Mouse (Mus musculus) cerebellum, adult 11 months (tissue): ENCODE results near the gene Aif1.
A peak's percentile ranks its signal among the peaks of the same experiment; 100 is the strongest.
"Not testable (repeated sequence)": the region's sequence is repeated elsewhere in the genome, so short reads cannot be mapped to it uniquely, and the experiment has no call there.

Experiments
- DNase-seq: peaks from one replicate; pipeline ENCODE4 v3.0.0; 2022

Gene Aif1

GRCm38 (mm10) chr17:35140490-35140996 lies 35.3 kb downstream of the Aif1 start:
- DNase-seq = no peak

DNA sequence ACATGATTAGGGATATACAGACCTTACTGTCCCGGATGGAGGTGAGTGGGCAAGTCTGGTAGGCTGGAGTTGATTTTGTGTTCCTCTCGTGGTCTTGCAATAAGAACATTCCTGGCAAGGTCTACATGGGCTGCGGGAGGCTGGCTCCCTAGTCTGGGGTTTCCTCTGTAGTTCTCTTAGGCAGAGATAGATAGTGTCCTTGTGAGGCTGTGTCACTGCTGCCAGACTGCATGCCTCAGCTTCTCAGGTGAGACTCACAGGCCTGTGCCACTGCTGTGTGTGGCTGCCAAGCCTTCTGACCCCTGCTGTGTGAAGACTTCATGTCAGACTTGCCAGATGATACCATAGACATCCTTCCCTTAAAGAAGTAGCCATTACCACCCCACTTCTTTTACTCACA lies 36.6 kb downstream of the Aif1 start:
- no peak for DNase-seq

GRCm38 (mm10) chr17:35135591-35136320 lies 40.1 kb downstream of the Aif1 start:
- no peak for DNase-seq

DNA sequence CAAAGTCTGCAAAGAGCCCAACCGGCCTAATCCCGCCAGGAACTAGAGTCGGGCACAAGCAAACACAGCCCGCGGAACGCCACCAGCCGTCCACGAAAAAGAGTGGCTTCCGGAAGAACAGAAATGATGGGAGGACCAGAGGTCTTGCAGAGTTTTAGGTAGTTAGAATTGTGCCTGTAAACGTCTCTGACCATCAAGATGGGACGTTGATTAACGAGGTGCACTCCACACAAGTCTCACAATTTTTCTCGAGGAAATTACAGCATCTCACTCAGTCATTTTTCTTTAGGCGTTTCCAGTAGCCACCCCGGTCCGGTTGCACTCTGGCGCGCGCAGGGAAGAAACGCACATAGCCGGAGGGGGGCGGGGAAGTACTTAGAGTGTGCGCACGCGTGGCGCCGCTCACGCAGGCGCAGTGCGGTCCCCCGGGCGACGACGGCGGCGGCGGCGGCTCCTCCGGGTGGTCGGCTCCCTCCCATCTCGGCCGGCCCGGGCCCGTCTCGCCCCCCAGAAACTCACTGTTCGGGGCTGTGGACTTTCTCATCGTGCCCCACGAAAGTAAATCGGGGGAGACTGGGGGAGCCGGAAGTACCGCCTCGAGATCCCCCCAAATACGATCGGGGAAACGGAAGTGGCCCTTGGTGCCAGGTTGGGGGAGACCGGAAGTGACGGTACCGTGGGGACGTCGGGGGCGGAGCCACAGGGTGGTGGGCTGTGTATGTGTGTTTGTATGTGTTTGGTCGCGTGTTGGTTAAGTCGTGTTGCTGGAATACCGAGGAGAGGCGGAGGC lies 40.9 kb downstream of the Aif1 start, which contains the start of gene Bag6:
Gene Bag6 (plus strand): TSS at position 378 of the 790 bp plus-strand sequence.
- peak; percentile 96 for DNase-seq

DNA sequence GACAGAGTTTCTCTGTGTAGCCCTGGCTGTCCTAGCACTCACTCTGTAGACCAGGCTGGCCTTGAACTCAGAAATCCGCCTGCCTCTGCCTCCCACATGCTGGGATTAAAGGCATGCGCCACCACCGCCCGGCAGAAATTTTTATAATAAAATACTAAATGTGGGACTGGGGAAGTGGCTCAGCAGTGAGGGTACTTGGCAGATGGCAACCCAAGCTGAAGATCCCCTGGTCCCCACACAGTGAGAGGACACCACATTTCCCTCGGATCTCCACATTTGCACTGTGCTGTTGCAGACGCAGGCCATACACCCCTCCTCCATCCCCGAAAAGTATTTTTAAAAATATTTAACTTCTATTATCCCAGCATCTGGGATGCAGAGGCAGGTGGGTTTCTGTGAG lies 42.4 kb downstream of the Aif1 start:
- DNase-seq = no peak

GRCm38 (mm10) chr17:35132174-35132560 lies 43.7 kb downstream of the Aif1 start:
- DNase-seq = no peak

- DNase-seq = no peak
These were observed 44.2 kb downstream of the Aif1 start, which contains the start of gene Apom for GRCm38 (mm10) chr17:35131500-35132173. Gene Apom, minus strand, starts transcription at chr17:35132050.

GRCm38 (mm10) chr17:35131038-35131437 lies 44.8 kb downstream of the Aif1 start:
- no peak for DNase-seq

DNA sequence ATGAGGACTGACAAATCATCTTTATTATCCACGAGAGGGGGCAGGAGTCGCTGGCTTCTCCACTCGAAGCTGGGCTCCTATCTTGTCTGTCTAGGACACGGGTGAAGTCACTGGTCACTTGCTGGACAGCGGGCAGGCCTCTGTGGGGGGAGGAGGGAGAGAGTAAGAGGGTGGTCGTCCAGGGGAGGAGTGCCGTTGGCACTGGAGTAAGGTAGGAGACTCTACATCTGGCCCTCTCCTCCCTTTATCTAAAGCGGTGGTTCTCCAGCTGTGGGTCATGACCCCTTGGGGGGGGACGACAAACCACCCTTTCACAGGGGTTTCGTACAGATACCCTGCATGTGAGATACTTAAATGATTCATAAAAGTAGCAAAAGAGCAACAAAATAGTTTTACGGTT lies 46.9 kb downstream of the Aif1 start:
- no peak for DNase-seq

DNA sequence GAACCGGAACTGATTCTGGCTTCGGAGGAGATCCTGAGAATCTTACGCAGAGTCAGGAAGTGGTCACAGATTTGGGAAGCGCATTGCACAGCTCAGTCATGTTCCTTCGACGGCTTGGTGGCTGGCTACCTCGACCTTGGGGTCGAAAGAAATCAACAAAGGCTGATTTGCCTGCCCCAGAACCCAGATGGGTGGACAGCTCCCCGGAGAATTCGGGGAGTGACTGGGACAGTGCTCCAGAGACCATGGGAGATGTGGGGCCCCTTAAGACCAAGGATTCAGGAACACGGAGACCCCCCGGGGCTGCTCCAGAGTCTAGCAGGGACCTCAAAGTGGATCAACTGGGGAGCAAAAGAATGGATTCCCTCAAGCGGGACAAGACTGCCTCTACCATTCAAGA lies 48.9 kb downstream of the Aif1 start:
- DNase-seq = no peak

DNA sequence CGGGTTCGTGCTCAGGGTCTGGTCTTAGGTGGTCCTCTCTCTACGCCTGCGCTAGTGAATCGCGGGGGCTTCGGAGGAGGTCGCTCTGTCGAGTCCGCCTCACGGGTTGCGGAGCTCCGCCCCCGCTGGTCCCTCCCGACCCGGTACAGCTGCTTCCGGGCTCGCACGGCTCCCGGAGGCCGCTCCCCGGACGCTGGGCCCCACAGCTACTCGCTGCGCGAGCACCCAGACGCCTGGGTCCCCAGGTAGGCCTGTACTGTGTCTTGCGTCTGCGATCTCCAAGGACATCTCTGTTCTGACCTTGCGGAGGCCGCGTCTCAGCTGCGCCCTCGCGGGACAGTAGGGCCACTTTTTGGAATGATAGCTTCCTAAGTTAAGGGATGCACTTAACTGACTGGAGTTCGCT lies 49.7 kb downstream of the Aif1 start, which contains the start of gene D17H6S53E:
Gene D17H6S53E (plus strand): TSS at position 168 of the 406 bp plus-strand sequence.
- peak; percentile 61 for DNase-seq

DNA sequence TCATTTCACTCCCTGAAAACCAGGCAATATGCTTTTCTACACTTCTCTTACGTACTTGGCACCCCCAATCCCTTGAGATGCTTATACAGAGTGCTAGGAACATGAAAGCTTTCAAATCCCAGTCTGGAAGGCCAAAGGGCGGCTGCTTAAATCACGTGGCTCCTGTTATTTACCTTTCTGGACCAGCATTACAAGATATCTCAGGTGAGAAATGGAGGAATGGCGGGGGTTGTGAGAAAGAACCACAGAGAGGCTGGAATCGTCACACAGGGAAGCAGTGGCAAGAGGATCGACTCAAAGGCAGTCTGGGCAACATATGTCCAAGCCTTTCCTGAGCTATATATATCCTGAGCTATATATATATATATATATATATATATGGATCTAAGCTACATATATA lies 50.3 kb downstream of the Aif1 start:
- no peak for DNase-seq

- no peak for DNase-seq
These were observed 50.8 kb downstream of the Aif1 start for GRCm38 (mm10) chr17:35125081-35125480.

DNA sequence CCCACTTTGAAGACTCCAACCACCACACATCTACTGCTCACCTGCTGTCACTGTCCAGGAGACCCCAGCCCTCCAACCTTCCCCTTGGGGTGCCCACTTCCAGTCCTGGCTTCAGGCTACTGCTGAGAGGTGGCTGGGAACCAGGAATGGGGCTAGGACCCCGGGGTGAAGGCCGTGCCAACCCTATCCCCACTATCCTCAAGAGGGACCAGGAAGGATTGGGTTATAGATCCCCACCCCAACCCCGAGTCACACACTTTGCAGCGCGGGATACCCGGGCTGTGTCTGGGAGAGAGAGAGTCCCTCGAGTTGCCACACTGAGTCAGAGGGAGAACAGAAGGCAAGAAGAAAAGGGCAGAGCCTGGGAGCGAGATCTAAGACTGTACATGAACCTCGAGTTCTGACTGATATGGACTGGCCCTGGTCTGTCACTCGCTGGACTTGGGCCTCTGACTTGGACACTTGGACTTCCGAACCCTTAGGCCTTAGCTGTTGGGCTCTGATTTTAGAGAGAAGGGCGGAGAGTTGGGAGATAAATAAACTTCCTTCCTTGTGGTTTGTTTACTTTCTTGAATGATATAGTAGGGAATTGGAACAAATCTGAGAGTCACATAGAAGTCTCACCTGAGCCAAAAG lies 51.5 kb downstream of the Aif1 start:
- DNase-seq = not testable (repeated sequence)

DNA sequence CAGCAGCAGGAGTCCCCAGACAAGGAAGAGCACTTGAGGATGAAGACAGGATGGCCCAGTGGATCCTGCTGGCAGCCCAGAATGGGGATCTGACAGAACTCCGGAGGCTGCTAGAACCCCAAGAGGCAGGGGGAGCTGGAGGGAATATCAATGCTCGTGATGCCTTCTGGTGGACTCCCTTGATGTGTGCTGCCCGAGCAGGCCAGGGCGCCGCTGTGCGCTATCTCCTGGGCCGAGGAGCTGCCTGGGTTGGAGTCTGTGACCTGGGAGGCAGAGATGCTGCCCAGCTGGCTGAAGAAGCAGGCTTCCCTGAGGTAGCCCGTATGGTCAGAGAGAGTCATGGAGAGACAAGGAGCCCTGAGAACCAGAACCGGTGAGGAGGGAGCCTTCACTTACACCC lies 52.6 kb downstream of the Aif1 start:
- DNase-seq = not testable (repeated sequence)

DNA sequence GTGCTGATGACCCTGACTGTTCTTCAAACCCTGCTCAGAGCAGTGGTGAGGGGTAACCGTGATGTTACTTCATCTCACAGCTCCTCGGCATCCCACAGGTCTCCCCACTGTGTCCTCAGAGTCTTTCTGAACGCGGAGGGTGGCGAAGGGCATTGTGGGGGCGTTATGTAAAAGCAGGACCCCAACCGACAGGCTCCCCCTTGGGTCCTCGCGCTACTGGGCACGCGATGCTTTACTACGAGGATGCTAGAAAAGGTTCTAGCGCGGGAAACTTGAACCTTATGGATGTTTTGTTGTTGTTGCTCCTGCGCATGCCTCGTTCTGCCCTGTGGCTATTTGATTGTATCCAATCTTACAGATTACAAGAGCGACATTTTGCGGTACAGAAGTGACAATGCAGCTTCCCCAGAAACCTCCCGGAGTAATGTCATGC lies 54.0 kb downstream of the Aif1 start, which contains the start of gene Csnk2b:
Gene Csnk2b (minus strand): TSS at position 183 of the 433 bp plus-strand sequence.
- peak; percentile 69 for DNase-seq

DNA sequence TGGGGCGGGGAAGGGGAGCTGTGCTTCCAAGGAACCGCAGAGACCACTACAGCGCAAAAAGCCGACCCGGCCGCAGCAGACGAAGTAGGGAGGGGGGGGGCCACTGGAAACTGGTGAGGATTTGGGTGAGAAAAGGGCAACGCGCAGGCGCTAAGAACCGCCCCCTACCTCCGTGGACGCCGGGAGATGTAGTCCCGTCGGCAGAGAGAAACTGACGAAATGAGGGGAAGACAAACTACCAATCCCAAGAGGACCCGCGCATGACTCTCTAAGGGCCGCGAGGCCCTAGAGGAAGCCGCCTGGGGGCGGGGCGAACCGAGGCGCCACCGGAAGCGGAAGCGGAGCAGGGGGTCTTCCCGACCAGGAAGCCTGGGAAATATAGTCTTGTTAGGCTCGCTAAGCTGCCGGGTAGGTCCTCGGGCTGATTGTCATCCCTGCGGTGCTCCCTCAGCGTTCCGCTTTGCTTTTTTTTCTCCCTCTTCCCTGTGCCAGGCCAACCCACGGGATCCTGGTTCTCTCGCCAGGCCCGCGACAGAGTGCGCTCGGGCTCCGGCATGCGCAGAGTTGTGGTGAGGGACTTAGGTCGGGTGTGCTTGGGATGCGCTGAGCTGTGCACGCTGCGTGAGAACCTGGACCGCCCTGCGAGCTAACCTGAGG lies 54.6 kb downstream of the Aif1 start, which contains the start of gene Gpank1:
Gene Gpank1 (plus strand): TSS at position 313 of the 657 bp plus-strand sequence.
- DNase-seq = peak; percentile 97
